Mouse (Mus musculus) fat pad, adult 2 months (tissue): ENCODE results near the gene Gm5142.

Experiments used
- DNase-seq: peaks from one replicate; pipeline ENCODE4 v3.0.0-alpha.2; 2011; ENCODE audit warnings: low read depth, low spot score; ENCODE audit errors: extremely low read depth

The Gm5142 gene

DNA sequence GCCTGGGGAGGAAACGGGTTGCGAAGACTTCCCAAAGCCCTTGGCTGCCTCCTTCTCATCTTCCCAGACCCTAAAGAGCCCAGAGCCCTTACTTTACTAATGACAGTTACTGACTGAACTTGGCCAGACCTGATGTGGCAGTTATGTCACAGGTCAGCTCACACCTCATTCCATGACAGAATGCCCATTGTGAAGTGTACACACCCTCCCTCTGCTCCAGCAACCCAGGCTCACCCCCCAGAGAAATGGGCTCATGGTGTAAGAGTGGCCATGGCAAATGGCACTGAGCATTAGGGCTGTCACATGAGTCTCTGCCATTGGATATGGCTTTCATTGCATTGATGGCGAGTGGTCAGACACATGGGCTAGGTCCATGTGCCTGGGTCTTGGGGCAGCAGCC is at the start of gene Gm5142:
Gene Gm5142 (minus strand): TSS at position 101 of the 400 bp plus-strand sequence.
- no peak for DNase-seq

DNA sequence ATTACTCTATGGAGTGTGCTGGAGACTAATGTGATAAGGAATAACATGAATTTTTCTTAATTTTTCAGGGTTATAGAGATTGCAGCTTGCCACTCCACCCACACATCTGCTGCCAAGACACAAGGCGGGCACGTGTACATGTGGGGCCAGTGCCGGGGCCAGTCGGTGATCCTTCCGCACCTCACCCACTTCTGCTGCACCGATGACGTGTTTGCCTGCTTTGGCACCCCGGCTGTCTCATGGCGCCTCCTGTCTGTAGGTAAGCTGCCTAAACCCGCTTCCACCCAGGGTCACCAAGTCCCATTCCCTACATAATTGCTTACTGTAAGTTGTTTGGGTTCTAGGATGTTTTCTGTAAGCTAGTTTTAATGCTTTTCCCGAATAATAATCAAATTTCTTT is 47.7 kb upstream of the Gm5142 start:
- DNase-seq, result no peak

DNA sequence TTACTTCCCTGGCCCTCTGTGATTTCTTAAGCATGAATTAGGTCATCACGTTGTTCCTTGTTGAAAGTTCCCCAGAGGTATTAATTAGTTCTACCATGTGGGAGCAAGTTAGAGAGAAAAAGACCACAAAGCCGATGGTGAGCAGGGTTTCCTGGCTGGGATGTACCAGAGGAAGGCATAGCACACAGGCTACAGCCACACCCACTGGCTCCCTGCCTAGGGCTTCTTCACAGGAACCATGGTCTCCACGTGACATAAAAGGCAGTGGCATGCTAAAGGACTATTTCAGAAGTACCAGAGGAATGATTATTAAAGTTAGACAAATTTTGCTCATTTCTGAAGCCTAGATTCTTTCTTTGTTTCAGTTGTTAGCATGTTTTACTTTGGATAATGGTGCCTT is 40.7 kb upstream of the Gm5142 start:
- no peak for DNase-seq

DNA sequence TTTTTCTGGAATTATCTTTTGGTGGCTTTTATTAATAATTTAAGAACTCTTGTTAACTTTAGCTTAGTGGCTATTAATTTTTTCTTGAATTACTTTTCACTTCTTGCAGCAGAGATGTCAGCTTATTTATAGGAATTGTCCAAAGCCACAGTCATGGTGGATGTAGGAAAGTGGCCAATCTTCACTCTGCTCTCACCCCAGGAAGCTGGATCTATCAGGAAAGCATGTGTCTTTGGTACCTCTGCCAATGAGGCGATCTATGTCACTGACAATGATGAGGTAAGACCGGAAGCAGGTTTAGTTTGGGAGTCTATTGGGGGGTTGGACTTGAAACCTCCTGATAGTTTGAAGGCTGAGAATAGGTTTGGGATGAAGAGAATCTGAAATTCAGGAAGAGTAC is 31.3 kb upstream of the Gm5142 start:
- no peak for DNase-seq

DNA sequence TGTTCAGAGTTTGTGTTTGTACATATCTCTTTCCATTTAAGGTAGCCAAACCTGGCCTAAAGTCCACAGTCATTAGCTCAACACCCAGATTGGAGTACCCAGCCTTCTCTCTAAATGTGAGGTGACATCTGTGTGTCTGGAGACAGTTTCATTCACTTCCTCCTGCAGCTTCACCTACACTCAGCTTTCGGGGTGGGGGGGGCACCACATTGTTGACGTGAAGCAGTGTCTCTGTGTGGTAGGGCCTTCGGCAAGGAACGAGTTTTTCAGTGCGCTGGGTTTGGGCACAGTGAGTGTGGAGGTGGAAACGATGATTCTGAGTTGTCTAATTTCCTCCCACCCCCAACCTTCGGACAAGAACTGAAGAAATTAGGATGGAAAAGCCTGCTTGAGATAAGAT is 30.5 kb upstream of the Gm5142 start:
- DNase-seq, result no peak

- DNase-seq, result no peak
Measured at GRCm38 (mm10) chr14:59205976-59206583, 27.5 kb upstream of the Gm5142 start.

DNA sequence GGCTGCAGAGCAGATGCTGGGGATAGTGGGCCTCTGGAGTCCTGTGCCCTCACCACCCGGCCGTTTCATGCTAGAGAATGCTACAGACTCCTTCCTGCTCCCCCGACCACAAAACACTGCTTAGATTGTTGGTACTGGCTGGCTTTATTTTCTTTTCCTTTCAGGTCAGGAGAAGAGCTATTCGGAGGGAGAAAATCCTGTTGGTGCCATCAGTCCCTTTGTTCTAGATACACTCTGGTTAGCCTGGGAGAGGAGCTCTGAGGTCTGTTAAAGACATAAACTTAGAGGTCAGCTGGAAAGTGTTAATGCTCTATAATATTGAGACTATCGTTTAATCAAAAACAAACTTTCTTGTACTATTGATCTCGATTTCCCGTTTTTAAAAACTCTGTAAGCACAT is 26.9 kb upstream of the Gm5142 start:
- DNase-seq, result no peak

GRCm38 (mm10) chr14:59201604-59202215 is 23.2 kb upstream of the Gm5142 start:
- no peak for DNase-seq

- DNase-seq, result peak; percentile 25
Measured at GRCm38 (mm10) chr14:59200711-59201603, 22.4 kb upstream of the Gm5142 start, which contains the start of gene Rcbtb1. Gene Rcbtb1, plus strand, starts transcription at chr14:59201209.

GRCm38 (mm10) chr14:59186121-59186520 is 7.6 kb upstream of the Gm5142 start:
- no peak for DNase-seq

DNA sequence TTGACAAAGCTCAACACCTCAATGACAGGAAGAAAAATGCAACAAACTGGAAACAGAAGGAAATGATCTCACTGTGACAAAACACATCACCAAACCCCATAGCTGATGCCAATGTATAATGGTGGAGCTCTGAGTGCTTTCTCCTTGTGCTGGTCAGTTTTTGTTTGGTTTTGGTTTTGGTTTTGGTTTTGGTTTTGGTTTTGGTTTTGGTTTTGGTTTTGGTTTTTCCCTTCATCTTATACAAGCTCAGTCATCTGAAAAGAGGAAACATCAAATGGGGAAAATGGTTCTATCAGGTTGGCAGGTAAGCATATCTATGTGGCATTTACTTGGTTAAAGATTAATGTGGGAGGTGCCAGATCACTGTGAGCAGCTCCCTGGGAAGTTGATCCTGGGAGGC is 7.0 kb upstream of the Gm5142 start:
- no peak for DNase-seq

DNA sequence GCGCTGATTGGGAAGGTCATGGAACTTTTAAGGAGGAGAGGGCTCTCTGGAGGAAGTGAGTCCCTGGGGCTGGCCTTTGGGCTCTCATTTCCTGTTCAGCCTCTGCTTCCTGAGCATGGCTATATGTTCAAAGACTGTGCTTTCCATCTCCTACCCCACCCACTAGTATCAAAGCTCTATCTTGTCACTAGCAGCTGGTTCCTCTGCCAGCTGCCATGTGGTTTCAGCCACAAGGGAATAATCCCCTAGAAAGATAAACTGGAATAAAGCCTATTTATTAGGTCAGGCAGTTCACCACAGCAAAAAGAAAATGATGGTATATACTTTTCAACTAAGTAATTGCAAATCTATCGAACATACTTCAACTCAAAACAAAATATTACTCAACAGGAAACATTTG is 4.2 kb upstream of the Gm5142 start:
- DNase-seq, result no peak

- no peak for DNase-seq
Measured at GRCm38 (mm10) chr14:59157016-59157698, 21.4 kb downstream of the Gm5142 start.

GRCm38 (mm10) chr14:59155589-59155988 is 23.0 kb downstream of the Gm5142 start:
- DNase-seq, result no peak

- no peak for DNase-seq
Measured at GRCm38 (mm10) chr14:59142793-59143192, 35.8 kb downstream of the Gm5142 start, which contains the start of gene 1700129C05Rik. Gene 1700129C05Rik, minus strand, starts transcription at chr14:59142893.

DNA sequence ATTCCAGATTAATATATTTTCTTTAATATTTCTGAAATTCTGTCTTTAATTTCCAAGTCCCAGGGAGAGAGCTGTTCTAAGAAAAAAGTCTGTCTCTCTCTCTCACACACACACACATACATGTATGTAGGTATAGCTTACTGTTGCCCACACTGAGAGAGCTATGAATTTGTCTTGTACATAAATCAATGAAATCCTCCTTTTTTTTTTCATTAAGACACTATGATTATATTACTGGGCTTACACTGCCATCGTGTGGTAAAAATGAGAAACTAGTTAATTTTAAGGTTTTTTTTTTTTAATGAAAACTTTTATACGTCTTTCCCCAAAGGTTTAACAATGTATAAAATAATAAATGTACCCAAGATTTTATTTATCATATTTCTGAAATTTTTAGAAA is 64.3 kb downstream of the Gm5142 start:
- DNase-seq, result no peak
